Mouse (Mus musculus): Measurements from ENCODE around the gene Trio.

- TF ChIP-seq CTCF (IDR thresholded peaks at IDR 0.05; ENCODE audit: borderline replicate concordance, insufficient read depth, low read depth, low read length) = no peak
- no peak for TF ChIP-seq POLR2A (IDR thresholded peaks at IDR 0.05; ENCODE audit: borderline replicate concordance, insufficient read depth, low read length)
Measured at GRCm38 (mm10) chr15:28057545-28057944, 31.9 kb upstream of the Trio start.
